Mouse (Mus musculus) left cerebral cortex, adult 2 months (tissue): ENCODE results near the gene Gdpd1. TPM values are rescaled to one million over a fixed set of nuclear protein-coding genes. Genes with fewer than 3 reads are reported as not detected.

ENCODE experiments used
- DNase-seq, 2 experiments: peaks; one replicate each; pipeline ENCODE4 v3.0.0; 2021 to 2022; ENCODE audit warnings: low spot score in 2 of 2, mixed read lengths in 1 of 2; ENCODE audit errors: extremely low spot score in 1 of 2
- H3K27ac ChIP-seq: fragments of 200-600 bp; 2 replicates; pipeline ENCODE4 v1.8.1; 2022
- H3K4me3 ChIP-seq: fragments of 200-600 bp; 2 replicates; pipeline ENCODE4 v1.8.1; 2022
- CTCF ChIP-seq: fragments of 200-600 bp; IDR thresholded peaks from 2 replicates; pipeline ENCODE4 v1.8.1; 2022; ENCODE audit warnings: antibody characterized with exemption, mild to moderate bottlenecking, moderate library complexity
- intact Hi-C: fragments of 180-260 bp; cut with DNase I; formaldehyde crosslinking; loops from one replicate; pipeline ENCODE4 v1.15.1; 2025
- total RNA-seq, 2 experiments: library from RNA; stranded (reverse); gene quantifications; 2 replicates each; pipeline ENCODE4 v1.2.3; 2021

Gene Gdpd1
- total RNA-seq, 2 experiments from 2014 or later, result 40.1 to 42.4 TPM

- no peak overlapping the region for H3K4me3 ChIP-seq
- intact Hi-C loops, result no loop called here
- no peak overlapping the region for H3K27ac ChIP-seq
- no peak for TF ChIP-seq CTCF
- DNase-seq, result no peak
Measured at GRCm38 (mm10) chr11:87022765-87023164, 51.1 kb downstream of the Gdpd1 start.

GRCm38 (mm10) chr11:87021551-87021950 lies 52.3 kb downstream of the Gdpd1 start:
- intact Hi-C loops, result no loop called here
- H3K27ac ChIP-seq, result no peak overlapping the region
- no peak overlapping the region for H3K4me3 ChIP-seq
- DNase-seq, result no peak
- TF ChIP-seq CTCF, result no peak

GRCm38 (mm10) chr11:87020449-87020848 lies 53.4 kb downstream of the Gdpd1 start:
- no peak overlapping the region for H3K4me3 ChIP-seq
- intact Hi-C loops, result no loop called here
- DNase-seq, result no peak
- H3K27ac ChIP-seq, result no peak overlapping the region
- no peak for TF ChIP-seq CTCF

GRCm38 (mm10) chr11:87019431-87019830 lies 54.4 kb downstream of the Gdpd1 start:
- H3K4me3 ChIP-seq, result no peak overlapping the region
- H3K27ac ChIP-seq, result no peak overlapping the region
- DNase-seq, result no peak
- intact Hi-C loops, result no loop called here
- TF ChIP-seq CTCF, result no peak

- DNase-seq, result no peak
- no peak for TF ChIP-seq CTCF
- Histone ChIP-seq H3K27ac (no peak overlapping the region), H3K4me3 (no peak overlapping the region)
- intact Hi-C loops, result no loop called here
Measured at GRCm38 (mm10) chr11:87018081-87018480, 55.8 kb downstream of the Gdpd1 start.

- Histone ChIP-seq H3K27ac (no peak overlapping the region), H3K4me3 (no peak overlapping the region)
- intact Hi-C loops, result no loop called here
- no peak for TF ChIP-seq CTCF
- no peak for DNase-seq
Measured at GRCm38 (mm10) chr11:87015691-87016090, 58.2 kb downstream of the Gdpd1 start.

GRCm38 (mm10) chr11:87010476-87010875 lies 63.4 kb downstream of the Gdpd1 start:
- peak; percentile 93 for TF ChIP-seq CTCF
- Histone ChIP-seq H3K27ac (no peak overlapping the region), H3K4me3 (no peak overlapping the region)
- DNase-seq, result peak; percentile 49 to 52
- intact Hi-C loops, result loop anchor here (5.0 kb wide), 1 partner anchor 443 kb away; no protein-coding TSS in a partner anchor

- no peak overlapping the region for H3K4me3 ChIP-seq
- no peak overlapping the region for H3K27ac ChIP-seq
- no peak for DNase-seq
- intact Hi-C loops, result loop anchor here (5.0 kb wide), 1 partner anchor 220 kb away; no protein-coding TSS in a partner anchor
- TF ChIP-seq CTCF, result no peak
Measured at GRCm38 (mm10) chr11:87007371-87007770, 66.5 kb downstream of the Gdpd1 start.

GRCm38 (mm10) chr11:87004960-87005755 lies 68.7 kb downstream of the Gdpd1 start:
- intact Hi-C loops, result loop anchor here (5.0 kb wide), 1 partner anchor 218 kb away; no protein-coding TSS in a partner anchor
- peak overlapping the region; percentile 40; the same call in 1 of the 2 replicates for H3K27ac ChIP-seq
- no peak overlapping the region for H3K4me3 ChIP-seq
- no peak for DNase-seq
- no peak for TF ChIP-seq CTCF

- peak overlapping the region; percentile 61; the same call in 1 of the 2 replicates for H3K27ac ChIP-seq
Measured at GRCm38 (mm10) chr11:87002078-87002829, 71.6 kb downstream of the Gdpd1 start.

GRCm38 (mm10) chr11:87001217-87001616 lies 72.6 kb downstream of the Gdpd1 start:
- intact Hi-C loops, result no loop called here
- no peak for DNase-seq
- no peak overlapping the region for H3K4me3 ChIP-seq
- no peak for TF ChIP-seq CTCF
- H3K27ac ChIP-seq, result no peak overlapping the region

More at GRCm38 (mm10) chr11:87002078-87002829, 71.6 kb downstream of the Gdpd1 start:
- intact Hi-C loops, result no loop called here
- no peak for DNase-seq
- no peak for TF ChIP-seq CTCF
- H3K4me3 ChIP-seq, result no peak overlapping the region

- intact Hi-C loops, result loop anchor here (1.0 to 10.0 kb wide), 2 partner anchors 101 to 237 kb away; no protein-coding TSS in a partner anchor
- no peak for TF ChIP-seq CTCF
- Histone ChIP-seq H3K4me3 (no peak overlapping the region), H3K27ac (peak overlapping the region; percentile 65)
- DNase-seq, result no peak
Measured at GRCm38 (mm10) chr11:86996266-86996665, 77.6 kb downstream of the Gdpd1 start.
